Mouse (Mus musculus): ENCODE measurements around the gene Meis2.

The Meis2 gene

DNA sequence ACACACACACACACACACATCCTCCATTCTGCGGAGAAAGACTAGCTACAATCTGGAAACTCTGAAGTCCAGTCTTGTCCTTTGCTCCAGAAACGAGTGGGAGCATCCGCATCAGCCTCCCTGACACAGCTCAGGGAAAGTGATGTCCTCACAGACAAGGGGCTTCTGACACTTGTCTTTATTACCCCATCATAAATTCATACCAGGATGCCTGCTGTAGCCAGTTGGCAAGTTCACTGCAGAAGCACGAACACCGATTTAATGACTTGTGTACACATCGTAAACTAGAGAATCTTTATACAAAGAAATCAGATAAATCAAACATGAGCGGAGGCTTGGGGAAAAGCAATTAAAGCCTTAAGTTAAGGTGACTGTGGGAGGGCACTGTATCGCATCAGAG is 122.6 kb downstream of the Meis2 start:
- no peak for DNase-seq (ENCODE audit: low spot score)

DNA sequence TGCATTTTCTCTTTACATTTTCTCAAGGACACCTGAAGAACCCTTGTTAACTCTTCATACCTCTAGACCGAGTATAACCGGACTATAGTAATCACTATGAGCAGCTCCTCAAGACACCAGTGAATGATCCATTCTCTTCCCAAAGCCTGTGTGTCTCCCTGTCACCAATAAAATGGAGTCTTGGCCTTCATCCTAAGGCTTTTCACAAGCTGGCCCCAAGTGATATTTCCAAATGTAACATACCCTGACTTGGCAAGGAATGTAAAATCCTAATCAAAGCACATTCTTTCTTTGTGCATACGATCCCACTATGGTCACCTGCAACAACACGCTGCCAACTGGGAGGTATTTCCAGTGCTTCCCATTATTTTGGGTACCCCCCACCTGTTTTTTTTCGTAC is 125.8 kb downstream of the Meis2 start:
- no peak for DNase-seq (ENCODE audit: low spot score)

DNA sequence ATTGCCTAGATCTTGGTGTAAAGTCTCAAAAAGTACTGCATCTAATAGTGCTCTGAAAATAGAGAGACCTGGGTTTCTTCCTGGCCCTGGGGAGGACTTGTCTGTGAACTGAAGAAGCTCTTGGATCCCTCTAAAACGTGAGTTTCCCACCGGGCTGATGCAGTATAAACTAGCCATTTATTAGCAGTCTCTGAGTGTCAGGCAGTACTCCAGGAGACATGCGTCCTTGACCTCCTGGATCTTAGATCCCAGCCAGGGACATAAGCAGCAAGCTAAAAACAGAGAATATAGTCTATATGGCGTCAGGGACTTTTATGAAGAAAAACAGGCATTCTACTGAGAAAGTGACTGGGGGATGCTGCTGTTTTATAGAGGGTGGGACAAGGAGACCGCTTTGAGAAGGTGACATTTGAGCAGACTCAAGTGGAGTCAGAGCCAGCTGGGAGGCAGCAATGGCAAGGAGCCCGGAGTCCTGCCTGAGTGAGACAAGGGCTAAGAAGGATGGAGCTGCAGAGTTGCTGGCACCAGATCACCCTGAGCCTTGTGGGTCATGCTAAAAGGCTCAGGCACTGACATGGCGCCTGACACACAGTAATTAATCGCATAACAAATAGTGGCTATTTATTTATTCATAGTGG is 126.6 kb downstream of the Meis2 start:
- DNase-seq (ENCODE audit: low spot score), result no peak

DNA sequence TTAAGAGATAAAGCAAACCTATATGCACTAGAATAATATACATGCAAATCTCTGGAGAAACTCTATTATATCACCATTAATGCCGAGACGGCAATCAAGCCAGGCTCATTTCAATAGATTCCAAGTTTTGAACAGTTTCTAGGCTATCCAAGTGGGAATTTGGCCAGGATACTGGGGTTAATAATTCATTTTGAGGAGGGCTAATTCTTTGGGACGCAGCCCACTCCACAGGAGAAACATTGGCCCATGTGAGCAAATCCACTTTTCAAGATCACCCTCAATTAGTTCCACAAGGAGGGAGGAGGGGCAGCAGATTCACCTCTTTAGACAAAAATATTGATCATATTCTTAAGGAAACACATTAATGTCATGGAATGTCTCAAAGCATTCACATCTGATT is 127.3 kb downstream of the Meis2 start:
- no peak for DNase-seq (ENCODE audit: low spot score)

DNA sequence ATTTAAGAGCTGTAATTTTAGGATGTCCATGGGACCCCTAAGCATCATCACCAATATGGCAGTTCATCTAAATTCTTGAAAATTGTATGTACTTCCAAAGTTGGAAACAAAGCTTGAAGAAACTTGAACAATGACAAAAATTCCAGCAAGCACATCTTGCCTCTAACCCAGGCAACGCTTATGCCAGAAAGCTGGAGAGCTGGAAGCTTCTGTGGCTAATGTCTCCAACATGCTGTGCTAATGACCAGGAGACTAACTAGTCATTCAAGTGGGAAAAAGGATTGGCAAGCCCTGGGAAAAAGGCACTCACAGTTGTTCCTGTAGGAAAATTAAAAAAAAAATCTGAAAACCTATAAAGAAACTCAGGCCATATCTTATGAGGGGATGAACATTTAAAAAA is 127.7 kb downstream of the Meis2 start:
- no peak for DNase-seq (ENCODE audit: low spot score)

DNA sequence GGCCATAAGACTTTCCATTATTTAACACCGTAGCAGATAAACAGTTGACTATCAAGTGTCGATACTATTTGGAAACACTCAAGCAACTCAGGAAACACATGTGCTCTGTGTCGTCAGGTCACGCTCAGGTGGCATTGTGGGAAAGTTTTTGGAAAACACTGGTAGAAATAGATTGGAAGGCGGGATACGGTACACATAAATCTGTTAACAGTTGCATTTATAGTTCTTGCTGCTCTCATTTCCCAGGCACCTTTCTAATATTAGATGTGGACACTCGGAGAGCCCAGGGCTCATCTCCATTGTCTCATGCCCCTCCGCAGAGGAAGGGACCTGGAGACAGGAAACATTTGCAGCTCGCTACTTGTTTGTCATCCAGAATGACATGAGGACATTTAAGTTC is 128.9 kb downstream of the Meis2 start:
- DNase-seq (ENCODE audit: low spot score), result no peak

DNA sequence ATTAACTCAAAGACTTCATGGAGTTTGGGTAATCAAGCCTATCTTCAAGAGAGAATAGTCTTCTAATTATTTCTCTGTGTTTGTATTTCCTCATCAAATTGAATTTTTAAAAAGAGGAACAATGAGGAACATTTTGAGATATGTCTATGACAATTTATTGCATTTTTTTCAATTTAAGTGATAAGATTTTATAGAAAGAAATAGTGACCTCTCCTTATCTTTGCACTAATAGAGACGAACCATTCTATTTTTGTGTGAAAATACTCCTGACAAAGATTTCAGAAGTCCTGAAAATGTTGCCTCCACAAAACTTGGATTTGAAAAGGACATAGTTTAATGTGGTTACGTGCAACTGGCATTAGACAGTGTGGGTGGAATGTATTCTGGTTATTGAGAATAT is 131.3 kb downstream of the Meis2 start:
- DNase-seq (ENCODE audit: low spot score), result no peak

DNA sequence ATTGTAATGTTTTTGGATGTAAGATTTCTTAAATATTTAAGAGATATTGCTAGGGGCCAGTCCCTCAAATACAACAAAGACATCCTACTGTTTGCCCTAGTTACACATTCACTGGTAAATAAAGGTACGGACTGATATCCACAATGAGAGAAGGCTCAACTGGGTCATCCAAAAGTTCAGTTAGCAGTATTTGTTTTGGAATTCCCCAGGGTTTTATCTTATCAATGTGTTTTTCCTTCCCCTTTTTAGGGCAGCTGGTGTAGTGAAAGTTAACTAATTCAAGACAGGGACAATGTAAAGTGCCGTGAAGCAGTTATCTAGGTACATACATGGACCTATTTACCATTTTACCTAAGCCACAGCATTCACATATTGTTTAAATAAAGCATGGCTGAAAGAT is 132.4 kb downstream of the Meis2 start:
- DNase-seq (ENCODE audit: low spot score), result no peak

DNA sequence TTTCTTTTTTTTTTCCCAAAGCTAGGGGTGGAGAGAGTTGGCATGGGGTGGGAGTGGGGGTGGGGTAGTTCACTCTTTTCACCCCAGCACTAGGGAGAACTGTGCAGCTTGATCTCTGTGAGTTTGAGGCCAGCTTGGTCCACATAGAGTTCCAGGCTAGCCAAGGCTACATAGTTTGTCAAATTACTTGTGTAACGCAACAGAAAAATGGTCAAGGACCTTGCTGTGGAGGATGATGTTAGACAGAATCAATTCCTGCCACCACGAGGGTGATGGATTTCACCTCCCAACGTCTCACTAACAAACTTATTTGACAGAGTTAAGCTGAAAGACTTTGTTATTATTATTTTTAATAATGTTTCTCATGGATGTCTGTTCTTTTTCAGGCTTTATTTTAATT is 139.9 kb downstream of the Meis2 start:
- DNase-seq (ENCODE audit: low spot score), result no peak

DNA sequence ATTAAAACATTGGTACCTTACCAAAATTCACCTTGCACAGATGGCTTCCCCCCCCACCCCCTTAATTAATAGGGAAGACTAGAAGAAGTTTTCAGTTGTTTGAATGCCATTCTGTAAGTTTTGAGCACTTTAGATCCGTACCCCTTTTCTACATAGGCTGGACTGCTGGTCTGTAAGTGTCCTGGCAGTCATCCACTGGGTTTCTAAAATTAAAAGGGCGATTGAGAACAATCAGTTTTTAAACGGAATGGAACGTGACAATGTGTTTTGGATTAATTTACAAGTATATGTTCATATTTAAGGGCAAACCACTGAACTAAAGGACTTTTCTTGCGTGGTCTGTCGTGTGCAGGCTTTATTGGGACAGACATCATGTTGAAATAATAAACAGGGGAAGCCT is 141.2 kb downstream of the Meis2 start:
- no peak for DNase-seq (ENCODE audit: low spot score)

DNA sequence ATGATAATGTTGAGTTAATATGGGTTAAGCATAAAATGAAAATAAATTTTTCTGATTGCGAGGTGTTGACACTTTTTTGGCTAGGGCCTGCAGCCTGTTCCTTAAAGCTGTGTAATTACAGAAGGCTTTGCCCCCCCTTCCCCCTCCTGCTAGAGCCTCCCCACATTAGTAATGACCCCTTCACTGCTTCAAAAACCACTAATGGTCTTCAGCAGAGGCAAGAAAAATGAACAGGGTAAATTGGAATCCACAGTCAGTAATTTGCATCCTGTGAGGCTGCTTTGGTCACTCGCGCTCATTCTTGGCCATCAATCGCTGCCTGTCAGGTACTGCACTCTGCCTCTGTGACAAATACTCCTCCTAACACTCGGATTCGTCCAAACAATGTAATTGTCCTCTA is 142.4 kb downstream of the Meis2 start:
- DNase-seq (ENCODE audit: low spot score), result no peak

DNA sequence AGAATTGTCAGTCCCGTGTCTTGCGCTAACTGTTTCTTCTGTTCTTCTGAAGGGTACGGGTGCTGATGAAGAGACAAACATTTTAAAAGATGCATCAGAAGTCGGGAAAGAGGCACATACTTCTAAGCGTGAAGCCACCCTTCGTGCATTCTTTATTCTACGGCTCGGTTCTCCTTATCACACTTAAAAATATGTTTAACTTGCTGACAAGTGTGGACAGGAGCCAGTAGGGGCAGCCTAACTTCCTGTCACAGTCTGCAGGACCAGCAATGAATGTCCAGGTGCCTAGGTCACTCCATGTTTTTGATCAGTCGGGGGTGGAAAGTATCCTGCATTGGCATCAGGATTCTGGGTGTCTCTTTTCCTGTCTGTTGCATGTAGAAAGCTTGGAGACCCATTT is 144.0 kb downstream of the Meis2 start:
- no peak for DNase-seq (ENCODE audit: low spot score)

DNA sequence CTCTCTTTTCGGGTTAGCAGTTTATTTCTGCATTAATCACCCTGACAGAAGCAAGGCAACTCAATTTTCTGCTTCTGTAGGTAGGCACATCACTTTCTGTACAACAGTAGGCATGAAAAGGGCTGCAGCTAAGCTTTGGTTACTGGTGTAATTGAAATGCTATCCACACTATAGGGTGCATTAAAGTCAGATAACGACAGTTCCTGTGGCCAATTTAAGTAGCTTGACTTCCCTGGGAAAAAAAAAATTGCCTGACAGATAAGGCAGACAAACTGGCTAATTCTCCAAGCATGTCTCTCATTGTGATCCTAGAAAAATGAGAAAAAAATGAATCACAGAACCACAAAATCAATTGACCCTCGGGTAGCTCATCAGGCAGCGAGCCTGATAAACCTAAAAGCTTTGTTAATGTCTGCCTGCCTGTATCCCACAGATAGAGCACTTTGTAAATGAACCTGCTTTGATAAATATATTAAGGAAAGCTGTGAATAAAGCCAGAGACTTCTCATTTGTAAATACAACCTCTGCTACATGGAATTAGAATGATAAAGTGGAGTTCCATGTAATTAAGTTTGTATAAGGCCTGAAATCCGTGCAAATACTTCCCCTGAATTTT is 145.2 kb downstream of the Meis2 start:
- DNase-seq (ENCODE audit: low spot score), result no peak

DNA sequence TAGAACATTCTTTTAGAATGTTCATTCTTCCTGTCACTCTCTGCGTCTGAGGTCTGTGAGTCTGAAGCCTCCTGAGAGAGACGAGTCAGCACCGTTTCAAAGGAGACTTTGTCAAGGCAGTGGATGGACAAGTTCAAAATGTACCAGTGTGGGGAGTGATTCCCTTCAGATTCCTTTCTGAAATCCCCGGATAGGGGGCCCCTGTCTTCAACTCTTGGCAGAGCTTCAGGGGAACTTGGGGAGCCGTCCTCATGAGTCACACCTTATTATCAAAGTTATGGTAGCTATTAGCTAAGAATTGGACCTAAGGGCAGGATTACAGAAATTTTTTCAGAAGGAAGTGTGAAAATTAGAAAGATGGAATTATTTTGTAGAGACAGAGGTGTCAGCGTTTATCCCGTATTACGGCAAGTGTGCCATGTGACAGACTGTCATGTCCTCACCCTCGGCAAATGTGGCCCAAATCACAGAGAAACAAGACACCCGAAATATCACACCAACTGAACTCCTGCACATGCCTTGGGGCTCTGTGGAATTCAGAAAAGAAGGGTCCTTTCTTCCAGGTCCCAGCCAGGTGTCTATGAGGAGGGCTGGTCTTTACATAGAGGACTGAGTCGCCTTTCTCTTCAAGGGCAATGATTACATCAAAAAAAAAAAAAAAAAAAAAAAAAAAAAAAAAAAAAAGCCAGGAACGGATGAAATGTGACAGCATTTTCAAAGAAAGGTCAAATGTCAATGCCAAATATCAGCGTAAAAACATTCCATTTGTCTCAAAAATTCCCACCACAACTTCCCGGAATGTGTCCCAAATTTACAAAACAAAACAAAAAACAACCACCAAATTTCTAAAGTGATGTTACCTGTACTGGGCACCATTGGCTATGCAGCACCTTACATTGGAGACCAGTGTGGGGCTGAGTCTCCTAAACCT is 146.2 kb downstream of the Meis2 start:
- no peak for DNase-seq (ENCODE audit: low spot score)

DNA sequence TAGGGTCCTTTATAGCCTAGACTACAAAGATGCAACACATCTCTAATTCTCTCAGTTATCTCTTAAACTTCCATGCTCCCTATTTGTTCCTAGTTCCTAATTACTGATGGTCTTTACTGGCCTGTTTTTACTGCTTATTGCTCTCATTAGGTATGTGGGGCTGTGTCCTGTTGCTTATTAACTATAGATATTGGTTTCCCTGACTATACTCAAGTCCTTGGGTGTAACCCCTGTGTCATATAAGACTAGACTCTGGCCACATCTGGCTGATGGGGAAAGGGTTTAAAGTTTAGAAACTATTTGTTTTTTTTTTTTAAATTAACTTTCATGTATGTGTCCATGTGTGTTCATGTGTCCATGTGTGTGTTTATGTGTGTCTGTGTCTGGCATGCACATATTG is 147.1 kb downstream of the Meis2 start:
- no peak for DNase-seq (ENCODE audit: low spot score)

DNA sequence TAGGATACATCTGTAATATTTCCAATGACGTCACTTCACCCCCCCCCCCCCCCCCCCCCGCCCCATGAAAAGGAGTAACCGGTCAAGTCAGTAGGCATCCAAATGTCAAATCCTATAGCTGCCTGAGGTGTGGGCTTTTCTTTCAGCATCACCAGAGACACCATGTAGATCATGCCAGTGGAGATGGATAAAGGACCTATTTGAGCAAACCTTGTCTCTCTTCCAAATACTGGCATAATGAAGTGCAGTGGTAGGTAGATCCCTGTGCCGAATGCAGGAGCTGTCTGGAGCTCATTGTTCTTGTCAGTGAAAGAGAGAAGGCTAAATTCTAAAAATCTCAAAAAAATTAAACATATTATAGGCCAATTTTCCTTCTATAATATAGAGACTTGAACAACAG is 151.1 kb downstream of the Meis2 start:
- DNase-seq (ENCODE audit: low spot score), result no peak

DNA sequence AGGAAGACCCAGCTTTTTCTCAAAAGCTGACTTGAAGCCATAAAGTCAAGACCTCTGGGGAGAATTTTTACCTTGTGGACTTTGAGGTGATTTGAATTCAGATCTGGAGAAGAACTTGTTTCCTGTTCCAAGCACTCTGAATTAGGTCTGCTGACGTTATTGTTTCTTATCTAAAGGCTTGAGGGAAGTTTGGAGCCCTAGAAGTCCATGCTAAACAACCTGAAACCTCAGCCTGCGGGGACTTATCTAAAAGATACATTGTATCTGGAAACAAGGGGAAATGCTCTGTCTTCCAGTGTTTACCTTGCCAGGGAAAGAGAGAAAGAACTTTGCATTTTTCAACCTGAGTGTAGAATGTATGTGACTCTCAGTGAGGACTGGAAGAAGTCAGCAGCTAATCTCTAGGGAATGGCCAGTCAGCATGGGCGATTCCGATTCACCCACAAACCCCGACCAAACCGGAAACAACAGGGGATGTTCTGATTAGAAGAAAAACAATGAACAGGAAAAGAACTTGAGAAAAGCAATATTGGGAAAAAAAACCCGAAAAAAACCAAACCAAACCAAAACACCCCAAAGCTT is 152.6 kb downstream of the Meis2 start:
- no peak for DNase-seq (ENCODE audit: low spot score)

DNA sequence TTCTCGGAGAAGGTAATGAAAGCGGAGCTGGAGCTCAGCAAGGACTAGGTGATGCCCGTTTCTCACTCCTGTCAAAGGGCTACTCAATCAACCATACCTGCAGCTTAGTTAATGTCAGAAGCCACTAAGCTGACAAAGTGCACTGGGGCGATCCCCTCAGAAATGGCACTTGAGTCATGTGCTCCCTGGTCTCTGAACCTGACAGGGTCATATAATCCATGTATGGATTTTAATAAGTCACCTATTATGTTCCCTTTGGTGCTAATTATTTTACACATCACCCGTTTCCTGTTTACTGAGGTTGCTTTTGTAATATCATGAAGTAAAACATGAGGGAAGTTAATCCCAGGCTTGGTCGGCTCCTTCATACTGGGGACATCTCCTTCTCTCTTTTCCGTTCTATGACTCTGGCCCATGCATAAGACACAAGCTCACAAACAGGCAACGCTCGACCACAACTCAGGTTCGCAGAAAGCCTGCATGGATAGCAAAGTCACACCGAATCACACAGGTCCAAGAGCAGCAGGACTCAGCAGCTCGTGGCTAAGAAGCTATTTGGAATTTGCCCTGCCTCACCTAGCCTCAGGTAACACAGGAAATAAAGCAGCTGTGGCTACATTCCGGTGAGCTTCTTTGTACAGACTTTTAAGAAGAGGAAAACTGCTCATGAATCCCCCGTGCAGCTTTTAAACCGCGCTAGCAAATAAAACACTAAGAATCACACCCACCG is 153.6 kb downstream of the Meis2 start:
- no peak for DNase-seq (ENCODE audit: low spot score)

DNA sequence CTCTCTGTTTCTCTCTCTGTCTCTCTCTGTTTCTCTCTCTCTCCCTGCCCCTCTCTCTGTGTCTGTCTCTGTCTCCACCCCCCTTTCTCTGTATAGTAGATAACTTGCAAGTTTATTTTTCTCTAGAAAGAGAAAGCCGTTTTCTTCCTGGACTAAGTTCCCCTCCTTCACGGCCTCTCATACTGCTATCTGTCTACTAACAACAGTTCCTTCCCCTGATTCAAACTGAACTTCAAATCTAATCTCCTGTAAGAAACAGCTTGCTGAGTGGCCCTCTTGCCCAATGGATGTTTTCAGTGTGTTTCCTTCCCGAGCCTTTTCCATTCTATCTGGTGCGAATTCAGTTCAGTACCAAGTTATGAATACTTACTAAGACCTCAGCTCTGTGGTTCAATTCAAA is 155.4 kb downstream of the Meis2 start:
- no peak for DNase-seq (ENCODE audit: low spot score)

DNA sequence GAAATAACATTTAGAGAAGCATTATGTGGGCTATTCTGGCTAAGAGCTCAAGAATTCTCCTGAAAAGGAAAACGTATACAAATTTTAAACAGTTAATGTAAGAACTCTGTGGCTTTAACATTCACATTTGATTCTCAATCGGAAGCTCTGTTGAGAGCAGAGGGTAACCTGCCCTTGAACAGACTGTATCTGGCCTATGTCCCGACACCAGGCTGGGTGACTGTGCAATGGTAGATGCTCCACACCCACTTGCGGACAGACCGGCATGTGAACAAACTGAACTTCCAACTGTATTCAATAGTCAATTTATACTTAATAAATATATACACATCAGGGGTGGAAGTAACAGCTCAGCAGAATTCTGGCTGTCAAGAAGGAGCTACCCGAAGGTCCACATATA is 164.6 kb downstream of the Meis2 start:
- DNase-seq (ENCODE audit: low spot score), result no peak

DNA sequence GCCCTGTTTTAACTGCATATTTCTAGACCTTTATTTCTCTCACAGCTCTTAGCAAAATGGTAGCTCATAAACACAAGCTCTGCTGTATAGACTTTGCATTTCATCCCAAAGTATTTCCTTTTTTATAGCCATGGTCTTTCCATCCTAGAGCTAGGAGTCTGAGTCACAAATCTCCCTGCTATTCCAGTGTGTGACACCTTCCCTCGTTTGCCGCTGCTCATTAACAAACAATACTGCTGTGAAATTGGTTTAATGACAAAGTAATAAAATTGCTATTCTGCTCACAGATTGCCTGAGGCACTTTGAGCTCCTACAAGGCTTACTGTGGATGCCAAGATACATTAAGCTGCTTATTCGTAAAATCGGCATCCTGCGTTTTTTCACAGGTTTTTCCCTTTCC is 168.1 kb downstream of the Meis2 start:
- DNase-seq (ENCODE audit: low spot score), result no peak

DNA sequence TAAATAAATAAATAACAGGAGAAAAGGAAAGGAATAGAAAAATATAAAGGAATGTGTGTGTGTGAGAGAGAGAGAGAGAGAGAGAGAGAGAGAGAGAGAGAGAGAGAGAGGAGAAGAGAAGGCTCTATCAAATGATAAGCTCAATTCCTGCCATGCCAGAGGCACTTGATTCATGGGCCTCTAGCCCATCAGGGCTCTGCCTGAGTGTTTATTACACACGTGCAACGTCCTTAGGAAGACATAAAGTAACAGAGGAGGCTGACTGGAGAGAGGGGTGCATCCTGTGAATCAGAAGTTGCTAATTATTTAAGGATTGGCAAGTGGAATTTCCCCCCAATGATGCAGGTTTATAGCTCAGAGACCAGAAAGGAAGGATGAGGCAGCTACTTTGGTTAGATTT is 168.6 kb downstream of the Meis2 start:
- no peak for DNase-seq (ENCODE audit: low spot score)
